Mouse (Mus musculus) embryonic facial prominence, embryonic 15.5 days (tissue): ENCODE measurements around the gene Lurap1. TPM values are rescaled to one million over a fixed set of nuclear protein-coding genes. Genes with fewer than 3 reads are reported as not detected.

Experiments used
- ATAC-seq: fragments of 200-750 bp; cut with Nextera tagmentation; 2 replicates; pipeline ENCODE4 v1.8.0; 2017; ENCODE audit warnings: low read depth, moderate TSS enrichment; ENCODE audit not compliant: insufficient number of reproducible peaks, low FRiP score, low TSS enrichment
- H3K27ac ChIP-seq: fragments of 300-500 bp; sonication (generic); replicated peaks from 2 replicates; pipeline ENCODE4 v1.5.1; 2015; ENCODE audit warnings: mild to moderate bottlenecking, inconsistent platforms
- H3K27me3 ChIP-seq: fragments of 300-500 bp; sonication (generic); 2 replicates; pipeline ENCODE4 v1.6.1; 2015; ENCODE audit warnings: inconsistent platforms
- H3K36me3 ChIP-seq: fragments of 300-500 bp; sonication (generic); 2 replicates; pipeline ENCODE4 v1.6.1; 2015; ENCODE audit warnings: mild to moderate bottlenecking, inconsistent platforms
- H3K4me1 ChIP-seq: fragments of 300-500 bp; sonication (generic); 2 replicates; pipeline ENCODE4 v1.6.1; 2015; ENCODE audit warnings: inconsistent platforms
- H3K4me2 ChIP-seq: fragments of 300-500 bp; sonication (generic); replicated peaks from 2 replicates; pipeline ENCODE4 v1.6.1; 2015; ENCODE audit warnings: mild to moderate bottlenecking, inconsistent platforms
- H3K4me3 ChIP-seq: fragments of 300-500 bp; sonication (generic); replicated peaks from 2 replicates; pipeline ENCODE4 v1.5.1; 2015; ENCODE audit warnings: mild to moderate bottlenecking, inconsistent platforms
- H3K9ac ChIP-seq: fragments of 300-500 bp; sonication (generic); 2 replicates; pipeline ENCODE4 v1.6.1; 2015; ENCODE audit warnings: inconsistent platforms
- H3K9me3 ChIP-seq: fragments of 300-500 bp; sonication (generic); replicated peaks from 2 replicates; pipeline ENCODE4 v1.6.1; 2016; ENCODE audit warnings: inconsistent platforms
- WGBS: fragments of 180-500 bp; shearing (Covaris S2); methylation state at CpG from one replicate; pipeline ENCODE4 v1.1.7; 2015; 5-methylcytosine and 5-hydroxymethylcytosine counted together
- polyA plus RNA-seq: library from polyadenylated mRNA; unstranded; fragments of >200 nt; fragmentation: Nextera tagmentation; extraction: Ambion mirVana; gene quantifications from 2 replicates; pipeline ENCODE4 v1.2.1, GENCODE M21; 2015

The Lurap1 gene
- polyA plus RNA-seq, 1 experiment from 2014 or later = 3.2 TPM

- Histone ChIP-seq H3K27me3 (no peaks in the 10 kb centered on the region), H3K36me3 (0 out of 2 replicates have a peak, but pooled peaks cover 3% of the 10 kb centered on the region), H3K9me3 (no peaks in the 10 kb centered on the region), H3K9ac (no peak overlapping the region), H3K4me2 (no peak overlapping the region), H3K27ac (no peak overlapping the region), H3K4me3 (no peak overlapping the region), H3K4me1 (no peaks in the 10 kb centered on the region)
- 51% methylated on average over 13 of the region's 13 CpGs for WGBS
- no peak; the same call in 1 of the 2 replicates for ATAC-seq
Measured at GRCm38 (mm10) chr4:116137421-116137996, 13.6 kb downstream of the Lurap1 start.

GRCm38 (mm10) chr4:116134990-116135389, 16.1 kb downstream of the Lurap1 start:
- H3K27me3 ChIP-seq = no peaks in the 10 kb centered on the region

GRCm38 (mm10) chr4:116133126-116133525, 18.0 kb downstream of the Lurap1 start:
- Histone ChIP-seq H3K9me3 (no peaks in the 10 kb centered on the region), H3K27me3 (no peaks in the 10 kb centered on the region), H3K36me3 (0 out of 2 replicates have a peak, but pooled peaks cover 3% of the 10 kb centered on the region), H3K4me1 (no peaks in the 10 kb centered on the region), H3K9ac (no peak overlapping the region), H3K27ac (no peak overlapping the region), H3K4me2 (no peak overlapping the region), H3K4me3 (no peak overlapping the region)
- 72% methylated on average over 4 of the region's 4 CpGs for WGBS
- ATAC-seq = no peak

More at GRCm38 (mm10) chr4:116134990-116135389, 16.1 kb downstream of the Lurap1 start:
- Histone ChIP-seq H3K27ac (no peak overlapping the region), H3K9me3 (no peaks in the 10 kb centered on the region), H3K4me2 (no peak overlapping the region), H3K4me1 (no peaks in the 10 kb centered on the region), H3K36me3 (0 out of 2 replicates have a peak, but pooled peaks cover 3% of the 10 kb centered on the region), H3K9ac (no peak overlapping the region), H3K4me3 (no peak overlapping the region)
- 26% methylated on average over 2 of the region's 2 CpGs for WGBS
- no peak for ATAC-seq

GRCm38 (mm10) chr4:116127956-116128355, 23.2 kb downstream of the Lurap1 start:
- H3K4me2 ChIP-seq = no peak overlapping the region
- no peak for ATAC-seq
- no peaks in the 10 kb centered on the region for H3K36me3 ChIP-seq
- no peaks in the 10 kb centered on the region for H3K27me3 ChIP-seq
- H3K4me3 ChIP-seq = no peak overlapping the region
- WGBS = 77% methylated on average over 6 of the region's 6 CpGs
- no peak overlapping the region for H3K27ac ChIP-seq
- no peak overlapping the region for H3K9ac ChIP-seq
- no peaks in the 10 kb centered on the region for H3K9me3 ChIP-seq
- H3K4me1 ChIP-seq = peaks cover 4% of the 10 kb centered on the region

- ATAC-seq = no peak
- WGBS = 88% methylated on average over 4 of the region's 4 CpGs
- no peak overlapping the region for H3K4me2 ChIP-seq
- H3K9me3 ChIP-seq = no peaks in the 10 kb centered on the region
- peaks cover 10% of the 10 kb centered on the region for H3K4me1 ChIP-seq
- no peak overlapping the region for H3K27ac ChIP-seq
- no peak overlapping the region for H3K9ac ChIP-seq
- H3K36me3 ChIP-seq = no peaks in the 10 kb centered on the region
- H3K4me3 ChIP-seq = no peak overlapping the region
- no peaks in the 10 kb centered on the region for H3K27me3 ChIP-seq
Measured at GRCm38 (mm10) chr4:116125803-116126386, 25.2 kb downstream of the Lurap1 start.

GRCm38 (mm10) chr4:116123602-116124519, 27.3 kb downstream of the Lurap1 start, which contains the start of the genes Rad54l and Pomgnt1:
Gene Rad54l (minus strand): TSS chr4:116123690.
Gene Pomgnt1 (plus strand): TSS chr4:116123840.
- ATAC-seq = peak; percentile 92
- H3K9ac ChIP-seq = peak within 1 kb of the TSS; percentile 42
- H3K9me3 ChIP-seq = no peaks in the 10 kb centered on the region
- no peaks in the 10 kb centered on the region for H3K27me3 ChIP-seq
- peaks cover 10% of the 10 kb centered on the region for H3K4me1 ChIP-seq
- peak within 1 kb of the TSS; percentile 62 for H3K4me2 ChIP-seq
- WGBS = 3% methylated on average over 24 of the region's 24 CpGs
- H3K27ac ChIP-seq = peak within 1 kb of the TSS; percentile 52
- peak within 1 kb of the TSS; percentile 59 for H3K4me3 ChIP-seq
- H3K36me3 ChIP-seq = no peaks in the 10 kb centered on the region; the same call in 1 of the 2 replicates

GRCm38 (mm10) chr4:116122762-116123161, 28.4 kb downstream of the Lurap1 start:
- H3K4me1 ChIP-seq = peaks cover 10% of the 10 kb centered on the region
- peak overlapping the region; percentile 59 for H3K4me3 ChIP-seq
- H3K27ac ChIP-seq = no peak overlapping the region
- peak overlapping the region; percentile 62 for H3K4me2 ChIP-seq
- 0% methylated on average over 1 of the region's 1 CpGs for WGBS
- no peaks in the 10 kb centered on the region; the same call in 1 of the 2 replicates for H3K36me3 ChIP-seq
- H3K27me3 ChIP-seq = no peaks in the 10 kb centered on the region
- no peaks in the 10 kb centered on the region for H3K9me3 ChIP-seq
- no peak for ATAC-seq
- H3K9ac ChIP-seq = peak overlapping the region; percentile 26; the same call in 1 of the 2 replicates

GRCm38 (mm10) chr4:116111486-116111885, 39.7 kb downstream of the Lurap1 start:
- peaks cover 13% of the 10 kb centered on the region for H3K36me3 ChIP-seq
- 81% methylated on average over 2 of the region's 2 CpGs for WGBS
- ATAC-seq = no peak

GRCm38 (mm10) chr4:116110695-116111094, 40.4 kb downstream of the Lurap1 start:
- Histone ChIP-seq H3K4me3 (no peak overlapping the region), H3K9ac (no peak overlapping the region), H3K27me3 (no peaks in the 10 kb centered on the region), H3K4me2 (no peak overlapping the region), H3K9me3 (no peaks in the 10 kb centered on the region), H3K27ac (no peak overlapping the region), H3K4me1 (no peaks in the 10 kb centered on the region), H3K36me3 (peaks cover 15% of the 10 kb centered on the region)
- 97% methylated on average over 6 of the region's 6 CpGs for WGBS
- ATAC-seq = no peak

More at GRCm38 (mm10) chr4:116111486-116111885, 39.7 kb downstream of the Lurap1 start:
- no peak overlapping the region for H3K9ac ChIP-seq
- H3K27ac ChIP-seq = no peak overlapping the region
- no peak overlapping the region for H3K4me3 ChIP-seq
- H3K9me3 ChIP-seq = no peaks in the 10 kb centered on the region
- H3K4me2 ChIP-seq = no peak overlapping the region
- H3K4me1 ChIP-seq = no peaks in the 10 kb centered on the region
- H3K27me3 ChIP-seq = no peaks in the 10 kb centered on the region

- 90% methylated on average over 5 of the region's 5 CpGs for WGBS
- no peak for ATAC-seq
- H3K4me1 ChIP-seq = no peaks in the 10 kb centered on the region
- H3K9me3 ChIP-seq = no peaks in the 10 kb centered on the region
- peaks cover 28% of the 10 kb centered on the region for H3K36me3 ChIP-seq
- H3K27me3 ChIP-seq = no peaks in the 10 kb centered on the region
- H3K4me3 ChIP-seq = no peak overlapping the region
- H3K9ac ChIP-seq = no peak overlapping the region
- no peak overlapping the region for H3K27ac ChIP-seq
- no peak overlapping the region for H3K4me2 ChIP-seq
Measured at GRCm38 (mm10) chr4:116105278-116105677, 45.9 kb downstream of the Lurap1 start.

GRCm38 (mm10) chr4:116100959-116101358, 50.2 kb downstream of the Lurap1 start:
- no peak overlapping the region for H3K4me3 ChIP-seq
- H3K4me1 ChIP-seq = no peaks in the 10 kb centered on the region
- 85% methylated on average over 7 of the region's 7 CpGs for WGBS
- H3K9ac ChIP-seq = no peak overlapping the region
- no peak for ATAC-seq
- peaks cover 58% of the 10 kb centered on the region for H3K36me3 ChIP-seq
- H3K9me3 ChIP-seq = no peaks in the 10 kb centered on the region
- H3K27me3 ChIP-seq = no peaks in the 10 kb centered on the region
- H3K27ac ChIP-seq = no peak overlapping the region
- H3K4me2 ChIP-seq = no peak overlapping the region
